Mouse (Mus musculus): ENCODE results near the gene Polr2l. TPM values are rescaled to one million over a fixed set of nuclear protein-coding genes. Genes with fewer than 3 reads are reported as not detected.

The Polr2l gene
- polyA plus RNA-seq (2012; rRNA removed), result 10.9 and 24.6 TPM in 2 replicates
- polyA plus RNA-seq (2014; fragmentation: Nextera tagmentation; extraction: Ambion mirVana), result 52.4 and 54.7 TPM in 2 replicates

DNA sequence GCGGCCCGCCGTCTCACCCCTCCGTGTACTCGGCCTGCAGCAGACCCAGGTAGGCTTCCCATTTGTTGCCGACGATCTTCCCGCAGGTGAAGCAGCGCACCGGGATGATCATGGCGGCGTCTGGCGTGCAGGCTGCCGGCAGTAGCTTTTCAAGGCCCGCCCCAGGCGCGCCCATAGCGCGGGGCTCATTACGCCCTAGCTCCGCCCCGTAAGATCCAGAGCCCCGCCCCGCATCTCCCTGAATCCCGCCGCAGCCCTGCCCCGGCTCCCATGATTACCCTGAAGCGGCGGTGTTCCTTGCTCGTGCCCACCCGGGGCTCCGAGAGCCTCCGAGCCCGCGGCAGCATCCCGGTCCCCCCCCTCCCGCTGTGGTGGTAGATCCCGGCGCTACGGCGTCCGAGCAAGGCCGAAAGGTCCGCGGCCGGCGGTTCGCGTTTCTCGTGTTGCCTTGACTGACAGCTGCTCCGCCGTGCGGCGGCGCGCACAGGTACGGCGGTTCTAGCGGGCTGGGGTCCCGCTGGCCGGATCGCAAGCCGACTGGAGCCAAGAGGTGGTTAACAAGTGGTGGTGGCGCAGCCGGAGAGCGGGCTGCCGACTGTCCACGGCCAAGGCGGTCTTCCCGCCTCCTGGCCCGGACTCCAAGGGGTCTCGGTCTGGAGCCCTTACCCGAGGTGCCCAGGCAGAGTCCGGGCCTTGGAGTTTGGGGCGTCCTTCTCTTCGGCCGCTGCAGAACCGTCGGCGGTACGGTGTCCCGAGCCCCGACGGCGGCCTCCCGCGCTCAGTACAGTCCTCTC lies at the start of gene Polr2l, which contains the start of gene Tspan4:
Polr2l (minus strand) TSS at position 122 of the 794 bp plus-strand sequence.
Tspan4 (plus strand) TSS at position 230 of the 794 bp plus-strand sequence.
- H3K4me1 ChIP-seq (replicated peaks; ENCODE audit: control insufficient read depth in 2 of 2, insufficient read depth in 2 of 2, low read length in 1 of 2), result peaks cover 32 to 38% of the 10 kb centered on the region in 2 experiments
- peak; percentile 81 for ATAC-seq (ENCODE audit: insufficient read depth)
- TF ChIP-seq EP300 (IDR thresholded peaks at IDR 0.05; ENCODE audit: low read depth) (peak; percentile 50; the same call in 1 of the 2 replicates), CTCF (IDR thresholded peaks at IDR 0.05; ENCODE audit: low read depth) (peak; percentile 46)

DNA sequence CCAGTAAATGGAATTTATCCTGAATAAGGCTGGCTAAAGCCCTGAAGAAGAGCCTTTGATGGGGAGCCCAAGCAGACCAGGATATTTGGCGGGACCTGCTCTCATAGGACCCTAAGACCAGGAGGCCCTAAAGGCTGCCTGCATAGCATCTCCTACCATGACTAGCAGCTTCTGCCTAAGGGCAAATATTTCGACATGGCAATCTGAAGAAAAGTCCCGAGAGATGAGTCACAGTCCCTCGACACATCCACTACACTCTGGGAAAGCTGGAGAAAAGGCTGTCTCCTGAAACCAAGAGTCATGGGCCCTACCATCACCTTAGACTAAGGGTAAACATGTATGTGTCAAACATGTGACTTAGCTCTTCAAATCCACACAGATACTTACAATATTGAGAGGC lies 49.3 kb upstream of the Polr2l start:
- Histone ChIP-seq H3K4me2 (ENCODE audit: low read depth) (no peak overlapping the region), H3K36me3 (replicated peaks; ENCODE audit: control insufficient read depth, insufficient read depth, low read depth) (peaks cover 11% of the 10 kb centered on the region), H3K9ac (replicated peaks) (no peak overlapping the region), H3K4me3 (ENCODE audit: insufficient read depth in 1 of 2, low read depth in 2 of 2, low read length in 2 of 2) (no peak overlapping the region), H3K27ac (no peak overlapping the region), H3K4me1 (replicated peaks; ENCODE audit: control insufficient read depth in 2 of 2, insufficient read depth in 2 of 2, low read length in 1 of 2) (peaks cover 0 to 9% of the 10 kb centered on the region in 2 experiments; a peak in 3 of 4 replicates), H3K27me3 (ENCODE audit: control insufficient read depth, insufficient read depth, low read length) (no peaks in the 10 kb centered on the region), H3K9me3 (ENCODE audit: control insufficient read depth, low read length) (no peaks in the 10 kb centered on the region)
- no peak for TF ChIP-seq EP300 (IDR thresholded peaks at IDR 0.05; ENCODE audit: low read depth)
- no peak for TF ChIP-seq CTCF (IDR thresholded peaks at IDR 0.05; ENCODE audit: low read depth)
- ATAC-seq (ENCODE audit: insufficient read depth) (no peak), DNase-seq (ENCODE audit: low read depth in 3 of 3, low spot score in 3 of 3) (no peak)
- 84% methylated on average over 4 of the region's 4 CpGs for WGBS (ENCODE audit: insufficient replicate concordance)

More for the DNA sequence above, at the start of gene Polr2l, which contains the start of gene Tspan4:
- H3K27me3 ChIP-seq (ENCODE audit: control insufficient read depth, insufficient read depth, low read length), result no peaks in the 10 kb centered on the region
- H3K9ac ChIP-seq (replicated peaks), result peak within 1 kb of the TSS; percentile 82
- WGBS (ENCODE audit: insufficient replicate concordance), result under 1% methylated on average over 87 of the region's 87 CpGs
- no peaks in the 10 kb centered on the region for H3K9me3 ChIP-seq (ENCODE audit: control insufficient read depth, low read length)
- peak within 1 kb of the TSS; percentile 65 to 88 for H3K4me3 ChIP-seq (ENCODE audit: insufficient read depth in 1 of 2, low read depth in 2 of 2, low read length in 2 of 2)
- H3K36me3 ChIP-seq (replicated peaks; ENCODE audit: control insufficient read depth, insufficient read depth, low read depth), result peaks cover 9% of the 10 kb centered on the region
- peak; percentile 69 to 76 (median 71) for DNase-seq (ENCODE audit: low read depth in 3 of 3, low spot score in 3 of 3)
- H3K27ac ChIP-seq, result peak within 1 kb of the TSS; percentile 62
- H3K4me2 ChIP-seq (ENCODE audit: low read depth), result peak within 1 kb of the TSS; percentile 95

DNA sequence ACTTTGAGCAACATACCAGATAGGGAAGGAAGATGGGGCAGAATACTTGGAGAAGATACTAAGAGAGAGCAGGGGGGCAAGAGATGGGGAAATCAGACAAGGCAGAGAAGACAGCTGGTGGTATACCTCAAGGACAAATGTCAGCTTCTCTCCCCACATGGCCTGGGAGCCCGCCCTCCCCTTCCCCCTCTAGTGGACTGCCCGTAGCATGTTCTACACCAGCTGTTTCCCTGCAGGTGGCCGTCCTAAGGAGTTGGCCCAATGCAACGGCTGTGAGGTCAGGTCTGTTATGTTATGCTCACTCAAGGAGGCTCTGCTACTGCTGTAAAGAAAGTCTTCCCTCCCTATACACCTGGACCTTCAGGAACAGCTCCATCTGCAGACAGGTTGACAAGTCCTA lies 48.1 kb upstream of the Polr2l start:
- H3K36me3 ChIP-seq (replicated peaks; ENCODE audit: control insufficient read depth, insufficient read depth, low read depth), result peaks cover 11% of the 10 kb centered on the region
- WGBS (ENCODE audit: insufficient replicate concordance), result 47% methylated on average over 4 of the region's 4 CpGs
- ATAC-seq (ENCODE audit: insufficient read depth) (no peak), DNase-seq (ENCODE audit: low read depth in 3 of 3, low spot score in 3 of 3) (no peak)
- no peak overlapping the region for H3K27ac ChIP-seq
- no peak overlapping the region for H3K4me3 ChIP-seq (ENCODE audit: insufficient read depth in 1 of 2, low read depth in 2 of 2, low read length in 2 of 2)
- H3K9me3 ChIP-seq (ENCODE audit: control insufficient read depth, low read length), result no peaks in the 10 kb centered on the region
- no peaks in the 10 kb centered on the region for H3K27me3 ChIP-seq (ENCODE audit: control insufficient read depth, insufficient read depth, low read length)
- TF ChIP-seq EP300 (IDR thresholded peaks at IDR 0.05; ENCODE audit: low read depth), result no peak
- peak; percentile 37 for TF ChIP-seq CTCF (IDR thresholded peaks at IDR 0.05; ENCODE audit: low read depth)
- no peak overlapping the region for H3K4me2 ChIP-seq (ENCODE audit: low read depth)
- H3K9ac ChIP-seq (replicated peaks), result no peak overlapping the region; the same call in 1 of the 2 replicates
- H3K4me1 ChIP-seq (replicated peaks; ENCODE audit: control insufficient read depth in 2 of 2, insufficient read depth in 2 of 2, low read length in 1 of 2), result peaks cover 3 to 20% of the 10 kb centered on the region in 2 experiments

DNA sequence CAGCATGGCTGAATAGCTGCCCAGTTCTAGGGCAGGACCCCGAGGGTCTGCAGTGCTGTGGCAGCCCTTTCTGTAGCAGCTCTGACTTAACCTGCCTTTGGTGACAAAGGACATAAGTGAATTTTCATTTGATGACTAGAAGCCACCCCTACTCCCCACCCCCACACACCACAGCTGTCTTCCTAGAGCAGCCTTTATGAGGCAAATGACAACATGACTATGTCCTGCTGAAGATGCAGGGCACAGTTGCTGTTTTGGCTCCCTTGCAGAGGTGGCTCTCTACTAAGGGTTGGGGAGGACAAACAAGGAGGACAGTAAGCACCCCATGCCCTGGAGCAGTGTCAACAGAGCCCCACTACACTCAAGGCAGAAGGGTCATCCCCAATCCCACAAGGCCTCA lies 44.9 kb upstream of the Polr2l start:
- Histone ChIP-seq H3K9ac (replicated peaks) (no peak overlapping the region), H3K36me3 (replicated peaks; ENCODE audit: control insufficient read depth, insufficient read depth, low read depth) (peaks cover 11% of the 10 kb centered on the region), H3K9me3 (ENCODE audit: control insufficient read depth, low read length) (no peaks in the 10 kb centered on the region), H3K4me3 (ENCODE audit: insufficient read depth in 1 of 2, low read depth in 2 of 2, low read length in 2 of 2) (no peak overlapping the region), H3K27me3 (ENCODE audit: control insufficient read depth, insufficient read depth, low read length) (no peaks in the 10 kb centered on the region), H3K4me2 (ENCODE audit: low read depth) (no peak overlapping the region), H3K27ac (no peak overlapping the region), H3K4me1 (replicated peaks; ENCODE audit: control insufficient read depth in 2 of 2, insufficient read depth in 2 of 2, low read length in 1 of 2) (peaks cover 3 to 27% of the 10 kb centered on the region in 2 experiments)
- TF ChIP-seq CTCF (IDR thresholded peaks at IDR 0.05; ENCODE audit: low read depth), result no peak
- TF ChIP-seq EP300 (IDR thresholded peaks at IDR 0.05; ENCODE audit: low read depth), result no peak
- no peak for DNase-seq (ENCODE audit: low read depth in 3 of 3, low spot score in 3 of 3)
- no peak for ATAC-seq (ENCODE audit: insufficient read depth)
- 59% methylated on average over 1 of the region's 1 CpGs for WGBS (ENCODE audit: insufficient replicate concordance)

DNA sequence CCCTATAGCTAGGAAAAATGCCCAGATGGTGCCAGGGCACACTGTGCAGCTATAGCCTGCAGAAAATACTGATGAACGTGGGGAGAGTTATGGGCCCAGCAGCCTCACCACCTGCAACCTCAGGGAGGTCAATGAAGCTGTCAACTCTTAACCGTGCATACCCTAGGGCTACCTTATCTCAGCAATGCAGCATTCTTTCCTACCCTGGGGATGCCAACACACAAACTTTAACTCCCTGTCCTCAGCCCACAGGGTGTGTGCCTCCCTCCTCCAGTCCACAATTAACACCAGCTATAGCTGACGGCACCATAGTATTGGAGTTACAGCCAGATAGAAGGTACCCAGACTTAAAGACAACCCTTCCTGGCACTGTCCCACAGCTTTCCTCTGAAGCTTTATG lies 44.0 kb upstream of the Polr2l start:
- no peaks in the 10 kb centered on the region for H3K27me3 ChIP-seq (ENCODE audit: control insufficient read depth, insufficient read depth, low read length)
- 13% methylated on average over 3 of the region's 3 CpGs for WGBS (ENCODE audit: insufficient replicate concordance)
- H3K27ac ChIP-seq, result no peak overlapping the region; the same call in 1 of the 2 replicates
- H3K4me2 ChIP-seq (ENCODE audit: low read depth), result no peak overlapping the region
- H3K36me3 ChIP-seq (replicated peaks; ENCODE audit: control insufficient read depth, insufficient read depth, low read depth), result peaks cover 14% of the 10 kb centered on the region
- ATAC-seq (ENCODE audit: insufficient read depth) (peak; percentile 78), DNase-seq (ENCODE audit: low read depth in 3 of 3, low spot score in 3 of 3) (no peak)
- H3K4me3 ChIP-seq (ENCODE audit: insufficient read depth in 1 of 2, low read depth in 2 of 2, low read length in 2 of 2), result no peak overlapping the region
- H3K9ac ChIP-seq (replicated peaks), result no peak overlapping the region
- peaks cover 3 to 27% of the 10 kb centered on the region in 2 experiments for H3K4me1 ChIP-seq (replicated peaks; ENCODE audit: control insufficient read depth in 2 of 2, insufficient read depth in 2 of 2, low read length in 1 of 2)
- H3K9me3 ChIP-seq (ENCODE audit: control insufficient read depth, low read length), result no peaks in the 10 kb centered on the region
- no peak for TF ChIP-seq CTCF (IDR thresholded peaks at IDR 0.05; ENCODE audit: low read depth)
- TF ChIP-seq EP300 (IDR thresholded peaks at IDR 0.05; ENCODE audit: low read depth), result no peak; the same call in 1 of the 2 replicates

All from liver, embryonic 14.5 days (tissue).